Mouse (Mus musculus) spleen, adult 2 months (tissue): Measurements from ENCODE around the gene Cnot1. TPM values are rescaled to one million over a fixed set of nuclear protein-coding genes. Genes with fewer than 3 reads are reported as not detected.

Source experiments
- DNase-seq, 2 experiments: peaks; one replicate each; pipeline versions ENCODE4 v3.0.0 to v3.0.0-alpha.2; 2012 to 2021; ENCODE audit warnings: low spot score in 2 of 2, low read depth in 1 of 2
- H3K27ac ChIP-seq: fragments of 200-500 bp; 2 replicates; pipeline ENCODE4 v1.5.1; 2012; ENCODE audit warnings: low read length, inconsistent platforms; ENCODE audit not compliant: insufficient read depth
- H3K27me3 ChIP-seq: fragments of 200-500 bp; 2 replicates; pipeline ENCODE4 v1.6.1; 2012; ENCODE audit warnings: mild to moderate bottlenecking, moderate library complexity, low read length, inconsistent platforms; ENCODE audit not compliant: control insufficient read depth, insufficient read depth
- H3K36me3 ChIP-seq: fragments of 200-500 bp; 2 replicates; pipeline ENCODE4 v1.6.1; 2012; ENCODE audit warnings: mild to moderate bottlenecking, low read length, inconsistent platforms; ENCODE audit not compliant: control insufficient read depth, insufficient read depth
- H3K4me1 ChIP-seq: fragments of 200-500 bp; 2 replicates; pipeline ENCODE4 v1.6.1; 2011; ENCODE audit warnings: inconsistent platforms; ENCODE audit not compliant: control insufficient read depth, insufficient read depth, insufficient read length
- H3K4me3 ChIP-seq: fragments of 200-500 bp; 2 replicates; pipeline ENCODE4 v1.5.1; 2011; ENCODE audit warnings: mild to moderate bottlenecking, inconsistent platforms; ENCODE audit not compliant: insufficient read depth, insufficient read length; ENCODE audit errors: extremely low read depth
- CTCF ChIP-seq: fragments of 200-500 bp; IDR thresholded peaks from 2 replicates; pipeline ENCODE4 v1.5.1; 2011; ENCODE audit warnings: mild to moderate bottlenecking, inconsistent platforms; ENCODE audit not compliant: insufficient read depth, insufficient read length, insufficient replicate concordance; ENCODE audit errors: extremely low read depth
- POLR2A ChIP-seq: fragments of 200-500 bp; IDR thresholded peaks from 2 replicates; pipeline ENCODE4 v1.6.1; 2011; ENCODE audit warnings: low read depth, low read length, inconsistent platforms
- WGBS: fragments of 180-500 bp; shearing (Covaris S2); methylation state at CpG from one replicate; pipeline ENCODE4 v1.1.7; 2018; 5-methylcytosine and 5-hydroxymethylcytosine counted together
- polyA plus RNA-seq: library from polyadenylated mRNA; depleted of rRNA; stranded (reverse); fragments of >200 nt; gene quantifications from 2 replicates; pipeline ENCODE4 v1.2.3, GENCODE M21; 2012

Gene Cnot1
- polyA plus RNA-seq, 1 experiment: 68.2 TPM

GRCm38 (mm10) chr8:95785591-95785990 lies 21.7 kb downstream of the Cnot1 start:
- WGBS: 90% methylated on average over 3 of the region's 4 CpGs

GRCm38 (mm10) chr8:95782628-95783027 lies 24.6 kb downstream of the Cnot1 start:
- no peak overlapping the region for H3K4me3 ChIP-seq
- DNase-seq: no peak
- no peak overlapping the region for H3K27ac ChIP-seq
- no peak for TF ChIP-seq POLR2A
- no peak for TF ChIP-seq CTCF
- no peaks in the 10 kb centered on the region for H3K27me3 ChIP-seq
- no peaks in the 10 kb centered on the region for H3K4me1 ChIP-seq
- H3K36me3 ChIP-seq: peaks cover 22% of the 10 kb centered on the region

More at GRCm38 (mm10) chr8:95785591-95785990, 21.7 kb downstream of the Cnot1 start:
- TF ChIP-seq POLR2A (no peak), CTCF (no peak)
- Histone ChIP-seq H3K36me3 (peaks cover 22% of the 10 kb centered on the region), H3K4me3 (no peak overlapping the region), H3K27ac (no peak overlapping the region), H3K4me1 (no peaks in the 10 kb centered on the region), H3K27me3 (no peaks in the 10 kb centered on the region)
- DNase-seq: no peak

GRCm38 (mm10) chr8:95781775-95782174 lies 25.5 kb downstream of the Cnot1 start:
- H3K27me3 ChIP-seq: no peaks in the 10 kb centered on the region
- H3K4me3 ChIP-seq: no peak overlapping the region
- DNase-seq: no peak
- TF ChIP-seq POLR2A (no peak), CTCF (no peak)
- no peaks in the 10 kb centered on the region for H3K4me1 ChIP-seq
- 99% methylated on average over 2 of the region's 2 CpGs for WGBS
- no peak overlapping the region for H3K27ac ChIP-seq
- H3K36me3 ChIP-seq: peaks cover 20% of the 10 kb centered on the region

DNA sequence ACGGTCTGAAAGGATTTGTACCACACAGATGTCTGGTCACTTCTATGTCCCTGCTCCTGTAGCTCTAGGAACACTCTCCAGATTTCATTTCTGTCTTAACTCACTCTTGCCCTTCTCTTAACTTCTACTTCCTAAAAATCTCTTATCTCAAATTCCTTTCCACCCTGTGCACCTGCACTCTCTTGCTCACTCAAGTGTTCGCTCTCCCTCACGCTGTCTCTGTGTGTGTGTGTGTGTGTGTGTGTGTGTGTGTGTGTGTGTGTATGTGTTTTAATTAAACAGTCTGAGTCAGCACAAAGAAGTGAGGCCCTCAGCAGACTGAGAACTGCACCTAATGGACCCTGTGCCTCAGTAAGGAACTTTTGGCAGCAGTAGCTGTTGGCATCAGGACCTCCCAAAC lies 26.2 kb downstream of the Cnot1 start:
- Histone ChIP-seq H3K36me3 (peaks cover 20% of the 10 kb centered on the region), H3K4me3 (no peak overlapping the region), H3K27me3 (no peaks in the 10 kb centered on the region), H3K27ac (no peak overlapping the region), H3K4me1 (no peaks in the 10 kb centered on the region)
- TF ChIP-seq CTCF (no peak), POLR2A (no peak)
- DNase-seq: no peak
- WGBS: 82% methylated on average over 3 of the region's 3 CpGs

DNA sequence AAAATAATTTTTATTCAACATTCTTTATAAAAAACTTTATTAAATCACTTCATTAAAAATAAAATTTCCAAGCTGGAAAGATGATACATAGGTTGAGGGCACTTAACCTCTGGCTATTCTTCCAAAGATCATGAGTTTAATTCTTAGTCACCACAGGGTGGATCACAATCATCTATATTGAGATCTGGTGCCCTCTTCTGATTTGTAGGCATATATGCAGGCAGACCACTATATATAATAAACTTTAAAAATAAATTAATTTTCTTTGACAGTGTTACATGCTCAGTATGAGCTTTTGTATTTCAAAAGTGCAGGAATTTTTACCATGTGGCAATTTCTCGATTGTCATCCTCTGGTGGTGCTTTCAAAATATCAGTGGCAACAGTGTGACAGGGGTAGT lies 43.1 kb downstream of the Cnot1 start:
- Histone ChIP-seq H3K4me1 (no peaks in the 10 kb centered on the region), H3K4me3 (no peak overlapping the region), H3K27me3 (no peaks in the 10 kb centered on the region), H3K36me3 (peaks cover 46% of the 10 kb centered on the region), H3K27ac (no peak overlapping the region)
- no peak for DNase-seq
- no peak for TF ChIP-seq CTCF
- TF ChIP-seq POLR2A: no peak
- WGBS: 93% methylated on average over 1 of the region's 1 CpGs

- DNase-seq: no peak
- Histone ChIP-seq H3K4me1 (no peaks in the 10 kb centered on the region), H3K4me3 (no peak overlapping the region), H3K27me3 (no peaks in the 10 kb centered on the region), H3K27ac (no peak overlapping the region), H3K36me3 (peaks cover 44% of the 10 kb centered on the region)
- no peak for TF ChIP-seq CTCF
- no peak for TF ChIP-seq POLR2A
- 69% methylated on average over 6 of the region's 6 CpGs for WGBS
These were observed 46.9 kb downstream of the Cnot1 start for GRCm38 (mm10) chr8:95760323-95760722.

DNA sequence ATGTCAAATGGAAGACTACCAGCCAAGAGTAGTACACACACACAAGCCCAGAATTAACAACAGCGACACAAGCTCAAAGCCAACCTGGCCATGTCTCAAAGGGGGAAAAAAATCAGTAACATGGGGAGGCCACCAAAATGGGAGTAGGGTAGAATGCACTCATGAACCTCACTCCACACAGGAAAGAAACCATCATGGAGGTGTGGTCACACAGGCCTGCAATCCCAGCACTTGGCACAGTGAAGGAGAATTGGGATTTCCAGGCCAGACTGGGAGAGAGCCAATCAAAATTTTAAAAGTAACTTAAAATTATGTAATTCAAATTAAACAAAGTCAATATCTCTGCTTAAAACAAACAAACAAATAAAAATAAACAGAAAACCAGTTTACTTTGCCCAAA lies 55.3 kb downstream of the Cnot1 start:
- Histone ChIP-seq H3K27me3 (no peaks in the 10 kb centered on the region), H3K36me3 (peaks cover 37% of the 10 kb centered on the region), H3K4me1 (no peaks in the 10 kb centered on the region), H3K4me3 (no peak overlapping the region), H3K27ac (no peak overlapping the region)
- TF ChIP-seq POLR2A (no peak), CTCF (no peak)
- 97% methylated on average over 1 of the region's 1 CpGs for WGBS
- no peak for DNase-seq
